In genomic region chr17:25188150-25189031, GRCm38 (mm10) we compare ENCODE assay signal across 8 mouse cellular contexts. TPM values are rescaled to one million over a fixed set of nuclear protein-coding genes. Genes with fewer than 3 reads are reported as not detected.
DNase-seq lines count a peak whose midpoint lies in the region; ATAC-seq and TF ChIP-seq lines count a peak whose summit lies in the region.

TSS of gene Unkl (plus strand) at chr17:25188397.

- peak within 1 kb of the TSS; percentile 89 for H3K27ac ChIP-seq in limb, embryonic 15.5 days
- peak within 1 kb of the TSS; percentile 58; the same call in 1 of the 2 replicates for H3K27ac ChIP-seq in midbrain, postnatal 0 days (ENCODE audit: low read depth, low read length)

- H3K36me3 ChIP-seq in limb, embryonic 15.5 days: peaks cover 25% of the 10 kb centered on the region
- H3K36me3 ChIP-seq in midbrain, postnatal 0 days (ENCODE audit: insufficient read depth, low read length): peaks cover 5% of the 10 kb centered on the region; the same call in 1 of the 2 replicates

- under 1% methylated on average over 99 of the region's 104 CpGs for WGBS in limb, embryonic 15.5 days
- under 1% methylated on average over 84 of the region's 104 CpGs for WGBS in midbrain, postnatal 0 days

- H3K4me3 ChIP-seq in limb, embryonic 15.5 days: peak within 1 kb of the TSS; percentile 91
- peak within 1 kb of the TSS; percentile 98 for H3K4me3 ChIP-seq in midbrain, postnatal 0 days (ENCODE audit: low read depth, low read length)

- DNase-seq in layer of hippocampus, adult 11-12 months (ENCODE audit: low spot score): peak; percentile 61
- DNase-seq in layer of hippocampus, adult 9-10 months (ENCODE audit: low spot score): no peak
- peak; percentile 83 for DNase-seq in embryo, embryonic 9.5 days (ENCODE audit: extremely low spot score)
- peak; percentile 81 to 82 for DNase-seq in heart, adult 18-20 months
- DNase-seq in kidney, adult 18-20 months: peak; percentile 67
- DNase-seq in midbrain, postnatal 0 days (ENCODE audit: low spot score): peak; percentile 71
- DNase-seq in spleen, postnatal 10 days (ENCODE audit: low spot score in 2 of 2): peak; percentile 50 to 77

- no peaks in the 10 kb centered on the region for H3K9me3 ChIP-seq in limb, embryonic 15.5 days
- H3K9me3 ChIP-seq in midbrain, postnatal 0 days (ENCODE audit: low read length): no peaks in the 10 kb centered on the region

- ATAC-seq in limb, embryonic 15.5 days (ENCODE audit: insufficient number of reproducible peaks, low FRiP score, low TSS enrichment, low read depth): peak; percentile 66
- peak; percentile 24 for ATAC-seq in midbrain, postnatal 0 days (ENCODE audit: low FRiP score)

- peak within 1 kb of the TSS; percentile 94 for H3K9ac ChIP-seq in limb, embryonic 15.5 days
- peak within 1 kb of the TSS; percentile 94 for H3K9ac ChIP-seq in midbrain, postnatal 0 days (replicated peaks; ENCODE audit: low read length, poor library complexity, severe bottlenecking)

- no peaks in the 10 kb centered on the region for H3K27me3 ChIP-seq in limb, embryonic 15.5 days
- no peaks in the 10 kb centered on the region for H3K27me3 ChIP-seq in midbrain, postnatal 0 days (ENCODE audit: insufficient read depth, low read length)

- TF ChIP-seq CTCF in midbrain, postnatal 0 days (IDR thresholded peaks at IDR 0.05): no peak

- H3K4me1 ChIP-seq in limb, embryonic 15.5 days: peaks cover 31% of the 10 kb centered on the region
- H3K4me1 ChIP-seq in midbrain, postnatal 0 days (ENCODE audit: insufficient read depth, low read length): peaks cover 12% of the 10 kb centered on the region

- peak within 1 kb of the TSS; percentile 79 for H3K4me2 ChIP-seq in limb, embryonic 15.5 days
- peak within 1 kb of the TSS; percentile 88 for H3K4me2 ChIP-seq in midbrain, postnatal 0 days (ENCODE audit: low read depth, low read length, poor library complexity, severe bottlenecking)

RNA-seq across cellular contexts. Expression of gene Unkl, which starts in this region (rescaled TPM):
- total RNA-seq in heart, adult 18-20 months (2021): 1 to 10 TPM; 7.0 to 8.7 TPM
- polyA plus RNA-seq in limb, embryonic 15.5 days (2015; fragmentation: Nextera tagmentation; extraction: Ambion mirVana): 9.1 and 9.9 TPM in 2 replicates
- 34.1 and 34.7 TPM in 2 replicates for total RNA-seq in midbrain, postnatal 0 days (2014; rRNA removed)
- 17.3 and 19.5 TPM in 2 replicates for polyA plus RNA-seq in midbrain, postnatal 0 days (2015; fragmentation: Nextera tagmentation; extraction: Ambion mirVana)
